Mouse (Mus musculus): ENCODE results near the gene Lsamp. TPM values are rescaled to one million over a fixed set of nuclear protein-coding genes. Genes with fewer than 3 reads are reported as not detected.

Lsamp gene
- polyA plus RNA-seq, 1 experiment from 2014 or later = not detected

DNA sequence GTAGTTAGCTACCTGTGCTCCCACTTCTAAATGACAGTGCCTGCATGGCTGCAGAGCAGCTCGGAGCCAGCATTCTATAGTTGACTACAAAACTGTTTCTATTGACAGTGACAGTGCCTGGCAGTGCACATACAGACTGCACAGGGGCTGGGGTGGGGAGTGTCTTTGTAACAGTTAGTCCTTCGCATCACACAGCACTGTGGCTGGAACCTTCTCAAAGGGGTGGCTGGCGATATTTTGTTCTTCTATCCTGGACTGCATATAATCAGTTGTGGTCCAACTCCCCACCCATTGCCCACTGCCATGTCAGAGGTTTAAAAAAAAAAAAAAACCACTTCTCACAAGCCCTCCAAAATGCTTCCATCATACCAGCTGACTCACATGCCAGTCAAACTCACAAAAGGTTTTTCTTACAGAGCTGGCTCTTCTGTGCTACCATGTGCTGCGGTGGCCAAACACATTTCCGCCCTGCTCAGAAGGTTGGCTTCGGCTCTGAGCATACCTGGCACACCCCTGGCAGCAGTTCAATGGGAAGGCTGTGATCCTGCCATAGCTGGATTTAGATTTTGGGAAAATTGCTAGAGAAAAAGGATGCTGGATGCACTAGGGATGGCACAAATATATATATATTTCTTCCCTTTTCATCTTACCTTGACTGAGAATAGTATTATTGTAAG lies 1887.9 kb downstream of the Lsamp start:
- in situ Hi-C loops (cut with MboI; ENCODE audit: low pct_unique_long_range_greater_than_20kb) = no loop called here
- H3K27me3 ChIP-seq = peaks cover 4% of the 10 kb centered on the region
- ATAC-seq (no peak), DNase-seq (ENCODE audit: low read depth, low spot score) (no peak)
- ChIA-PET POLR2A (no interaction called here), CTCF (no interaction called here)
- no peak for TF ChIP-seq CTCF (IDR thresholded peaks at IDR 0.05)

DNA sequence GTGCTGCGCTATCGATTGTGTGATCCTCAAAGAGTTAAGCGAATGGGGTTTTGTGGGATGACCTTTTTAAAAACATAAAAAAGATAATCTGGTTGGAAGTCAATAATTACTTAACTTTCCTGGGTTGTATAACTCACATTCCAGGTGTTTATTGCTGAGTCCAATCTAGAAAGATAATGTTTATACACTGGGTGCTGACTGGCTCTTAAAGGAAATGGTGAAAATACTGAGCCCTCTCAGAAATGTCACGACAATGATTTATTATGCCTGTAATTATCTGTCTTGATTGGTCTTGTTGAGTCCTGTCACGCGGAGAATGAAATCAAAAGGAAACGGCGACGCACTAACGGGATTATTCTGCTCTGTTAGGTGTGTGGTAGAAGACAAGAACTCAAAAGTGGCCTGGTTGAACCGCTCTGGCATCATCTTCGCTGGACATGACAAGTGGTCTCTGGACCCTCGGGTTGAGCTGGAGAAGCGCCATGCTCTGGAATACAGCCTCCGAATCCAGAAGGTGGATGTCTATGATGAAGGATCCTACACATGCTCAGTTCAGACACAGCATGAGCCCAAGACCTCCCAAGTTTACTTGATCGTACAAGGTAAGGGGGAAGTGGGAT lies 1904.5 kb downstream of the Lsamp start:
- ATAC-seq = no peak
- ChIA-PET CTCF (no interaction called here), POLR2A (no interaction called here)
- no peak for DNase-seq (ENCODE audit: low read depth, low spot score)
- H3K27me3 ChIP-seq = no peaks in the 10 kb centered on the region
- TF ChIP-seq CTCF (IDR thresholded peaks at IDR 0.05) = no peak
- in situ Hi-C loops (cut with MboI; ENCODE audit: low pct_unique_long_range_greater_than_20kb) = no loop called here

DNA sequence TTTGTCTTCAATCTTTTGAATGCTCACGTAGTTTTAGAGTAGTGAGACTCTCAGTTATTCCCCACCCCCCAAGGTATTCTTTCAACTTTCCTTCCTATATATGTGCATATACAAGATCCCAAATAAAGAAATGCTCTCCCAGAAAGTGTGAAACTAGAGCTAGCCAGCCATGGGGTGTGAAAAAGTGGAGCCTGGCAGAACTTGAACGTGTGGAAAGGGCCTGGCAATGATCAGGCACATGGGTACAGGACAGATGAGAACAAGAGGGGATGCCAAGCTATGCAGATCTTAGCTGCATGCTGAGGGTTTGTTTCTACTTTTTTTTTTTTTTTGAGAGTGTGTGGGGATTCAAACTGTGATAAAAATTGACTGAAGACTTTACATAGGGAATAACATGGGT lies 1916.6 kb downstream of the Lsamp start:
- no peaks in the 10 kb centered on the region for H3K27me3 ChIP-seq
- ChIA-PET CTCF (no interaction called here), POLR2A (no interaction called here)
- DNase-seq (ENCODE audit: low read depth, low spot score) (no peak), ATAC-seq (no peak)
- no peak for TF ChIP-seq CTCF (IDR thresholded peaks at IDR 0.05)
- in situ Hi-C loops (cut with MboI; ENCODE audit: low pct_unique_long_range_greater_than_20kb) = no loop called here

DNA sequence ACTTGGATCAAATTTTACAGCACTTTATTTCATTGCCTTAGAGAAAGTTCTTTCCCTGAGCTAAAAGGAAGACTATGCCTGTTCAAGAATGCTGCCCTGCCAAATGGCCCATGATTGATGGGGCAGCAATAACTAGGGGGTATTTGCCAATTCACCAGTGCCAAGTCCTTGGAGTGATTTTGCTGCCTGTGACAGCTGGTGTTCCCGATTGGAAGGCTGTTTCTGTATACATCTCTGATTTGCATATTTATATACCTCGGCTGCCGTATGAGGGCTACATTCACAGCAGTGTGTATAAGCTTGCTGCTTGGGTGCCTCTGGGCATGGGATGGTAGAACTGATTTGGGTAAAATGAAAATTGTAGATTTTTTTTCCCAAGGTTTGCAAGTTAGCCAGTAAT lies 1919.5 kb downstream of the Lsamp start:
- DNase-seq (ENCODE audit: low read depth, low spot score) (no peak), ATAC-seq (no peak)
- in situ Hi-C loops (cut with MboI; ENCODE audit: low pct_unique_long_range_greater_than_20kb) = no loop called here
- ChIA-PET CTCF (no interaction called here), POLR2A (no interaction called here)
- TF ChIP-seq CTCF (IDR thresholded peaks at IDR 0.05) = no peak
- no peaks in the 10 kb centered on the region for H3K27me3 ChIP-seq

DNA sequence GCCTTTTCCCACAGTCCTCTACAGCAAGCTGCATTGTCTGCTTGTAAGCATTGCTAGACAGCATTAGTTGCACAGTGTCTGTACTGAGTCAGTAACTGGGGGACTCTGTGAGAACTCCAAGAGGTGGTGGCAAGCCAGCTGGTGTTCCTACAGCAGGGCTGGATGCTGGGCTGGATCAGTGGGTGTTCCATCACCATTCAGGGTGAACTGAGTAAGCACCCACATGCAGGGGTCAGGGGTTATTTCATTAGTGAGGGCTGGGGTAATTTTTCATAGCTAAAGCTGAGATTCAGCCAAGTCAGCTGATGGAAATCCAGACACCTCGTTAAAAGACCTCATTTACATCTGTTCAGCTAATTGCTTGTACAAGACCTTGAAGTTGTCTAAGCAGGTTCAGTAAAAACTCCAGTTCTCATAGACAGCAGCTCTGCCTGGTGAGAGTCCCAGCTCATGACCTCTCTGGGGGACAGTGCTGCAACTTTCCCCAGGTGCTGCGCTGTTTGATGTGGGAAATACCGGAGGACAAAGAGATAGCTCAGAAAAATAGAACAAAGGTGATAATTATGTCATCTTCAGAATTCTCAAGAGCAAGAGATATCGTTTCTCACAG lies 1928.5 kb downstream of the Lsamp start:
- TF ChIP-seq CTCF (IDR thresholded peaks at IDR 0.05) = no peak
- no peak for DNase-seq (ENCODE audit: low read depth, low spot score)
- in situ Hi-C loops (cut with MboI; ENCODE audit: low pct_unique_long_range_greater_than_20kb) = no loop called here
- H3K27me3 ChIP-seq = no peaks in the 10 kb centered on the region
- ATAC-seq = no peak
- POLR2A ChIA-PET = no interaction called here
- CTCF ChIA-PET = no interaction called here

DNA sequence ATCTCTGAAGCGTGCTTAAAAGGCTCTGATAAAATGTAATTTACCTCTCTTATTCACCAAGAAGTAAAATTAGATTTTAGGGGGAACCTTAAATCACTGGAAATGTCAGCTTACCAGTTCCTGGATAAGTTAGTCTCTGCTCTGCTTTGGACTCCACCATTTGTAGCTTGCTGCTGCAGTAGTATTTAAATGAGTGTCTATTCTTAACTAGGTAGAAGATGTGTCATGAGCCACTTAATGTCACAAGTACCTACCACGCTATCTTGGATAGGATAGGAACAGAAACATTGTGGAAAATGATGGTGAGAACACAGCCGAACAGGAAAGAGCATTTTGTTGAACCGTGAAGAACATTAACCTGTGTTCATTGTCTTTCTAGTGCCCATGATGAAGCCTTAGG lies 1929.2 kb downstream of the Lsamp start:
- DNase-seq (ENCODE audit: low read depth, low spot score) (no peak), ATAC-seq (no peak)
- TF ChIP-seq CTCF (IDR thresholded peaks at IDR 0.05) = no peak
- ChIA-PET POLR2A (no interaction called here), CTCF (no interaction called here)
- no peaks in the 10 kb centered on the region for H3K27me3 ChIP-seq
- in situ Hi-C loops (cut with MboI; ENCODE audit: low pct_unique_long_range_greater_than_20kb) = no loop called here

DNA sequence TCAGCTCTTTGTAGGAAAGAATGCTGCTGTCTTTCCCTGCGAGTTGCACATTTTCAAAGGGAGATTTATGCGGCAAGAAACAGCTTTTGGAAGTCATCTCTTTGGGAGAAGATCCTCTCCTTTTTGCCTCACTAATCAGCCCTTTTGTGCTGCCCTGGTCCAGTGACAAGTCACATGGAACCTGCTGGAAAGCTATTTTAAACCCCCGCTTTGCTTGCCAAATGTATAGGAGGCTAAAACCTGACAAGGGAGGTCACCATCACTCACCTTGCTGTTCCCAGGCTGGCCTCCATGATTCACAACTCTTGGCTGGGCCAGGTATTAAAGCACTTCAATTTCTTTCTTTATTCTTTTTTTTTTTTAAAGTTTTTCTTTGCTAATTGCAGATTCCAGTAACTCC lies 1932.2 kb downstream of the Lsamp start:
- ATAC-seq = no peak
- ChIA-PET CTCF (no interaction called here), POLR2A (no interaction called here)
- in situ Hi-C loops (cut with MboI; ENCODE audit: low pct_unique_long_range_greater_than_20kb) = no loop called here
- DNase-seq (ENCODE audit: low read depth, low spot score) = no peak
- no peaks in the 10 kb centered on the region for H3K27me3 ChIP-seq
- TF ChIP-seq CTCF (IDR thresholded peaks at IDR 0.05) = no peak

DNA sequence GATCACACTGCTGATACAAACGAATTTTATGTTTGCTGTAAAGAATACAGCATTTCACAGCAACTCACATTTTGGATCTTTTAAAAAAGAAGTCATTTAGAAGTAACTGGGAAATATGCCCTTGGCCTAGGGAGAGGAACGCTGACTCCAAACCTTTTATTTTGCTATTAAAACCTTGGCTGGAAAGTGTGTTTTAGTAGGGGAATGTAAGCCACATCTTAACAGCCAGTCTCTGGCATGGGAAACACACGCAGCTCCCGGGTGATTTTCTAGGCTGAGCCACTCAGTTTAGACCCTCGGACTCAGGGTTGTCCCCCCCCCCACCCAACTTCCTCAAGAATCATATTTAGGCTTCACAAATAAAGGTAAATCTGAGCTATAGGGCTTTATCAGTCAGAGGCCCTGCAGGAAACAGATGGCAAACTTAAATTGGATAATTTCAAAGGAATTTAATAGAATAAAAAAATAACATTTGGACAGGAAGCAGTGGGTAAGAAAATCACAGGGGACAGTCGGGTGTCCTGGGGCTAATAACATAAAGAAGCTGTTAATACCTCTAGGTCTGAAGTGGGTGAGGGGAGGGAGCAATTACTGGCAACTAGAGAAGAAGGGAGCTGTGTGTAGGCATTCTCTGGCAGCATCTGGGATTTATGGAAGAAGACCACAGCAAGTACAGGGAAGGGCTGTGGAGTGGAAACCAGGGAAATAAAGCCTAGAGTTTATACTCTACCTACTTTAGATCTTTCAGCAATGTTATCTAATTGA lies 1933.1 kb downstream of the Lsamp start:
- CTCF ChIA-PET = no interaction called here
- no peaks in the 10 kb centered on the region for H3K27me3 ChIP-seq
- no peak for ATAC-seq
- in situ Hi-C loops (cut with MboI; ENCODE audit: low pct_unique_long_range_greater_than_20kb) = no loop called here
- no peak for TF ChIP-seq CTCF (IDR thresholded peaks at IDR 0.05)
- no peak for DNase-seq (ENCODE audit: low read depth, low spot score)
- POLR2A ChIA-PET = no interaction called here

DNA sequence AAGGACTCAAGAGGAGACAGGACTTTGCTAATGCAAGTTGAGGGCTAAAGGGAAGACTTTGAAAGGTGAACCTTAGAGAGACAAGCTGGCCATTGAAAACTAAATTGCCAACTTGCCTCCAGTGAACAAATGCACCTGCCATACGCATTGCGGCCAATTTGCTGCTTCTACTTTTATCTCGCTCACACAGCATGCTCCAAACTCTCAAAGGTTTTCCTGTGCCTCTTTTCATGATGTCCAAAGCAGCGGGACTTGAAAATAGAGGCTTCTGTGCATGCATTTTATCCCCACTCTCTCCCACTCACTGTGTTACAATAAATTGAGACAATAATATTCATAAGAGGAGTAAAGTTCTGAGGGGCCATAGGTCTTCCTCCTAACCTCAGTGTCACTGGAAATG lies 1945.4 kb downstream of the Lsamp start:
- H3K27me3 ChIP-seq = no peaks in the 10 kb centered on the region
- in situ Hi-C loops (cut with MboI; ENCODE audit: low pct_unique_long_range_greater_than_20kb) = no loop called here
- CTCF ChIA-PET = interaction anchor here (1.6 kb wide), 1 partner anchor 54 kb away, joined by 3 read pairs; no protein-coding TSS in a partner anchor
- no peak for TF ChIP-seq CTCF (IDR thresholded peaks at IDR 0.05)
- DNase-seq (ENCODE audit: low read depth, low spot score) (no peak), ATAC-seq (no peak)
- POLR2A ChIA-PET = no interaction called here

DNA sequence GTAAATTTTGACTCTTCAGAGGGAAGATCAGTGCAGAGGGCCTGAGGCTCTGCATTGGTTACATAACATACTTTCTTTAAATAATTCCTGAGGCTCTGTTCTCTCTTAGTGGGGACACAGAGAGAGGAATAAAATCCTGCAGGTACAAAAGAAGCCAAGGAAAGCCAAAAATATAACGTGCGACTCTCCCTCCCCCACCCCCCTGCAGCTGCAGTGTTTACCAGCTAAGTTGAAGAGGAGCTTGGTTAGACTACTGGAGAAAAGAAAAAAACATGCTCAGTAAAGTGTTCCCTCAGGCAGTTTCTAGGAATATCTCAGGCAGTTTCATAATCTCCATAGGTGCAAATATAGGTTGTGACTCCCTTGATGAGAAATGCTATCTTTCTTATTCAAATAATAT lies 1951.5 kb downstream of the Lsamp start:
- H3K27me3 ChIP-seq = peaks cover 6% of the 10 kb centered on the region
- ChIA-PET CTCF (no interaction called here), POLR2A (no interaction called here)
- in situ Hi-C loops (cut with MboI; ENCODE audit: low pct_unique_long_range_greater_than_20kb) = no loop called here
- no peak for TF ChIP-seq CTCF (IDR thresholded peaks at IDR 0.05)
- DNase-seq (ENCODE audit: low read depth, low spot score) (no peak), ATAC-seq (no peak)

DNA sequence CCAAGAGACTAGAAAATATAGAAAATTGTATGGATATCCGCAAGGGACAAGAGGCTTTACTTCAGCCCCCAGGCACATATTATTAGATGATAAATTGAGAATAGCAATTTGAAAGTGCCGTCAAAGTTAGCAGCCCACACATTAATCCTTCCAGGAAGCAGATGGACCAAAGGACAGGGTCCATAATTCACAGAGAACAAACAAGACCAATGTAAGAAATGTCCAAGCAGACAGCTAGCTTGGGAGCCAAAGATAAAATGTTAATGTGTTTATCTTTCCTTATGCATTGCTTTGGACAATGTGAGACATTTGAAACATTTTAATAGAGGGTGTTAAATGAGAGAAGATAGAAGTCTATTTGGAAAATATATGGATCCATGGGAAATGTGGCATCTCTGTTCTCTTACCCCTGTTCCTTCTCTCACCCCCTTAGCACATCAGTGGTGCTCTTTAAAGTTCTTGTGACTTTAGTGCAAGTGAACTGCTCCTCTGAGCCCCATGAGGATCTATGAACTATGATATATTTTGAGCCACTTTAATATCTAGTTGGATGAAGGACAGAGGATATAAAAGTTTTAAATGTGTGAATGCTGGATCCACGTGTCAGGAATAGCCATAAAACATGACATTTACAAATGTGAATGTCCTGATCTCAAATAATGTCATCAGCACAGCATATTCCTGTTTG lies 1952.9 kb downstream of the Lsamp start:
- H3K27me3 ChIP-seq = peaks cover 6% of the 10 kb centered on the region
- DNase-seq (ENCODE audit: low read depth, low spot score) (no peak), ATAC-seq (no peak)
- in situ Hi-C loops (cut with MboI; ENCODE audit: low pct_unique_long_range_greater_than_20kb) = no loop called here
- POLR2A ChIA-PET = no interaction called here
- CTCF ChIA-PET = no interaction called here
- no peak for TF ChIP-seq CTCF (IDR thresholded peaks at IDR 0.05)

All from Patski (cell line).